Mouse (Mus musculus) lung, adult 2 months (tissue): ENCODE measurements around the gene Ap1m2. TPM values are rescaled to one million over a fixed set of nuclear protein-coding genes. Genes with fewer than 3 reads are reported as not detected.
A peak's percentile ranks its signal among the peaks of the same experiment; 100 is the strongest.
"Not testable (repeated sequence)": the region's sequence is repeated elsewhere in the genome, so short reads cannot be mapped to it uniquely, and the experiment has no call there.

Experiments used
- DNase-seq: peaks from one replicate; pipeline ENCODE4 v3.0.0; 2022
- H3K4me1 ChIP-seq: fragments of 200-500 bp; 2 replicates; pipeline ENCODE4 v1.6.1; 2011; ENCODE audit warnings: low read length; ENCODE audit not compliant: control insufficient read depth, insufficient read depth
- H3K4me3 ChIP-seq: fragments of 200-500 bp; replicated peaks from 2 replicates; pipeline ENCODE3; 2011; ENCODE audit warnings: low read depth, mild to moderate bottlenecking, control low read depth, low read length; ENCODE audit errors: extremely low read depth
- CTCF ChIP-seq: fragments of 200-500 bp; IDR thresholded peaks from 2 replicates; pipeline ENCODE4 v1.5.1; 2011; ENCODE audit warnings: mild to moderate bottlenecking, low read length, control low read depth; ENCODE audit not compliant: insufficient read depth
- POLR2A ChIP-seq: fragments of 200-500 bp; IDR thresholded peaks from 2 replicates; pipeline ENCODE4 v1.6.1; 2011; ENCODE audit warnings: low read depth, mild to moderate bottlenecking, control low read depth, low read length, borderline replicate concordance; ENCODE audit errors: extremely low read depth
- WGBS: fragments of 180-500 bp; shearing (Covaris S2); methylation state at CpG from one replicate; pipeline ENCODE4 v1.1.7; 2018; 5-methylcytosine and 5-hydroxymethylcytosine counted together
- polyA plus RNA-seq: library from polyadenylated mRNA; depleted of rRNA; stranded (reverse); fragments of >200 nt; gene quantifications from 2 replicates; pipeline ENCODE4 v1.2.3, GENCODE M21; 2012

Gene Ap1m2
- polyA plus RNA-seq, 1 experiment, result 33.9 TPM

DNA sequence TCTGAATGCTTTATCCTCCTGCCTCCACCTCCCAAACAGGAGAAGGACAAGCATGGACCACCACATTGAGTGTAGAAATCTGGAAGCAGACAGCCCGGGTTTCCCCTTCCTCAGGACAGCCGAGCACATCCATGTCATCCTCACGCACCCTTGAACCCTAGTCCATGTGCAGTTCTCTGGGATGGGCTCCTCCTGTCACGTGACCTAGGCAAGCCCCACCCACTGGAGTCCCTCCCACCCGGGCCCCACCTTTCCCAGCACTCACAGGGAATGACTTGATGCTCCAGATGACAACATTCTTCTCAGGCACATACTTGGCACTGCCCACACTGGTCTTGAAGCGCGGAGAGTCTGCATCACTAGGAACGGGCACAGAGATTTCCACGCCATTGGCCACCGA lies 13.1 kb downstream of the Ap1m2 start:
- 81% methylated on average over 10 of the region's 10 CpGs for WGBS
- H3K4me3 ChIP-seq, result no peak overlapping the region
- no peaks in the 10 kb centered on the region for H3K4me1 ChIP-seq
- TF ChIP-seq CTCF, result no peak
- TF ChIP-seq POLR2A, result no peak
- DNase-seq, result no peak

DNA sequence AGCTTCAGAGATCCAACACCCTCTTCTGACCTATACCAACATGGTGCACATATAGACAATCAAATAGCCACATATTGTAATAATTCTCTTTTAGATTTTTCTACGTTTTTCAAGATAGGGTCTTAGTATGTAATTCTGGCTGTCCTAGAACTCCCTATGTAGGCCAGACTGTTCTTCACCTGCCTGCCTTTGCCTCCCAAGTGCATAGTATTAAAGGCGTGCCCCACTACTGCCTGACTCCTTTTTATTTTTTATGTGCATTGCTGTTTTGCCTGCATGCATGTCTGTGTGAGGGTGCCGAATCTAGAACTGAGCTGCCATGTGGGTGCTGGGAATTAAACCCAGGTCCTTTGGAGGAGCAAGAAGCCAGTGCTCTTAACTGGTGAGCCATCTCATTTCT lies 19.9 kb downstream of the Ap1m2 start:
- Histone ChIP-seq H3K4me3 (no peak overlapping the region), H3K4me1 (peaks cover 6% of the 10 kb centered on the region; the same call in 1 of the 2 replicates)
- DNase-seq, result no peak
- 91% methylated on average over 3 of the region's 3 CpGs for WGBS
- TF ChIP-seq POLR2A (no peak), CTCF (no peak)

DNA sequence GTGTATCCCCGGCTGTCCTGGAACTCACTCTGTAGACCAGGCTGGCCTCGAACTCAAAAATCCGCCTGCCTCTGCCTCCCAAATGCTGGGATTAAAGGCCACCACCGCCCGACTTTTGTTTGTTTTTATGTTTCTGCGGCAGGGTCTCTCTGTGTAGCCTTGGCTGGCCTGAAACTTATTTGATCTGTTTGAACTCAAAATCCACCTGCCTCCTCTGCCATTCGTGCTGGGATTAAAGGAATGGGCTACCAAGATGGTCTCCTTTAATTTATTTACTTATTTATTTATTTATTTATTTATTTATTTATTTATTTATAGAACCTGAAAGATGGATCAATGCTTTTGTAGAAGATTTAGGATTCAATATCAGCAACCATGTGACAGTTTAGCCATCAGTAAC lies 20.3 kb downstream of the Ap1m2 start:
- DNase-seq, H3K4me3 ChIP-seq, H3K4me1 ChIP-seq: not testable (repeated sequence)
- WGBS, result 9% methylated on average over 7 of the region's 7 CpGs

DNA sequence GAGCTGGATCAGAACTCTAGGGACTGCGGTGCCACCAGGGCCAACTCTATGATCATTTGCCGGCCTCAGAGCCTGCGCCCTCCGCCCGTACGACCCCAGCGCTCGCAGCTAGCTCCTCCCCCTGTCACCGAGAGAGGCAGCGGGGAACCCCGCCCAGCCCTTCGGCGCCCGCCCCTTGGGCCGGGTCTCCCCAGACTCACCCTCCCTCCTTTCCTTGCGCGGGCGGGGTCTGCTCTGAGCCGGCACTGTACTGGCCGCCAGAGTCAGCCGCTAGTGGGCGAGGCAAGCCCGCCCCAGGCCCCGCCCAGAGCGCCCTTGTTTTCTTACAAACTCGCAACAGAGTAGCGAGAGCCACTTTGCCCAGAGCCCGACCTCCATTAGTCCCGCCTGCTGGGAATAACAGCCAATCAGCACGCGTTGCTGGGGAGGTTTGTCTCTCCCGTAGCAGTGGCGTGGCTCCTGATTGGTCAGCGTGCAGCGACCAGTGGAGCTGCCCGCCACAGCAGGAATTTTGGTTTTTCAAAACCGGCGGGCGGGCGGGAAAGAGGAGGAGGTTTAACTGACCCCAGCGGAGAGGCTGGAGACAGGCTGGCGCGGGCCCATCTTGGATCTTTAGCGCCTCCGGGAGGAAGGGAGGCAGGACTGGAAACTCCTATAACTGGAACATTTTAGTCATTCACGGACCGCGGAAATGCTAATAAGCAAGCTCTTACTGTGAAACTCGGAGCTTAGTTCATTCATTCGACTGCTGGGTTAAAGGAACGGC lies 20.9 kb downstream of the Ap1m2 start, which contains the start of gene Cdkn2d:
TSS of gene Cdkn2d (minus strand) at position 386 of the 766 bp plus-strand sequence.
- WGBS, result under 1% methylated on average over 46 of the region's 51 CpGs
- Histone ChIP-seq H3K4me3 (peak within 1 kb of the TSS; percentile 97), H3K4me1 (peaks cover 12% of the 10 kb centered on the region; the same call in 1 of the 2 replicates)
- TF ChIP-seq CTCF (no peak), POLR2A (peak; percentile 79; the same call in 1 of the 2 replicates)
- DNase-seq, result peak; percentile 99

DNA sequence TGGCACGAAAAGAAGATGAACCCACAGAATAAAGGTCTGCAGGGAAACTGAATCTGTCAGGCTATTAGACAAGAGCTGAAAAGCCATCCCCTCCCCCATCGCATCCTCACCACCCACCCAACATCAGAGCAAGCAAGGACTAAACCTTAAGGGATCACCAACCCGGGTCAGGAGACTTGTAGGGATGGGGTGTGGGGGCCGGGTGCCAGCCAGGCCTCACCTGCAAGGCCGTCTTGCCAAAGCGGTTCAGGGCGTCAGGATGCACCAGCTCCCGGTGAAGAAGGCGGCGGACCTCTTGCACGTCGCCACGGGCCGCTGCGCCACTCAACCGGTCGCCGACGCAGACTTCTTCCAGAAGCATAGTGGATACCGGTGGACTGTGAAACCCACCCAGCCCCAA lies 21.5 kb downstream of the Ap1m2 start:
- TF ChIP-seq CTCF, result no peak
- no peak for TF ChIP-seq POLR2A
- Histone ChIP-seq H3K4me3 (peak overlapping the region; percentile 97), H3K4me1 (peaks cover 12% of the 10 kb centered on the region; the same call in 1 of the 2 replicates)
- WGBS, result under 1% methylated on average over 20 of the region's 20 CpGs
- no peak for DNase-seq

DNA sequence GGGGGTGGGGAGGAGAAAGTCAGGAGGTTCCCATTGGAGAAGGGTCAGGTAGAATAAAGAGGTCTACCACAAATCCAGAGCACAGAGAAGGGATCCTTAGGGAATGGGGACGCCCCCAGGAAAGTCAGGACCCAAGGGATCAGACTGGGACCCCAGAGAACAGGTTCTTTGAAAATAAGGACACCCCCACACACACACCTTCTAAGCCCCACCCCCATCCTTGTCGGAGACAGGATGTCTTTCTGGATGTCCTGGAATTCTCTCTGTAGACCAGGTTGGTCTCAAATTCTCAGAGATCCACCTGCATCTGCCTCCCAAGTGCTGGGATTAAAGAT lies 22.8 kb downstream of the Ap1m2 start:
- no peak overlapping the region for H3K4me3 ChIP-seq
- no peak for TF ChIP-seq POLR2A
- no peak for TF ChIP-seq CTCF
- peaks cover 12% of the 10 kb centered on the region; the same call in 1 of the 2 replicates for H3K4me1 ChIP-seq
- no peak for DNase-seq
- WGBS, result 70% methylated on average over 2 of the region's 2 CpGs

DNA sequence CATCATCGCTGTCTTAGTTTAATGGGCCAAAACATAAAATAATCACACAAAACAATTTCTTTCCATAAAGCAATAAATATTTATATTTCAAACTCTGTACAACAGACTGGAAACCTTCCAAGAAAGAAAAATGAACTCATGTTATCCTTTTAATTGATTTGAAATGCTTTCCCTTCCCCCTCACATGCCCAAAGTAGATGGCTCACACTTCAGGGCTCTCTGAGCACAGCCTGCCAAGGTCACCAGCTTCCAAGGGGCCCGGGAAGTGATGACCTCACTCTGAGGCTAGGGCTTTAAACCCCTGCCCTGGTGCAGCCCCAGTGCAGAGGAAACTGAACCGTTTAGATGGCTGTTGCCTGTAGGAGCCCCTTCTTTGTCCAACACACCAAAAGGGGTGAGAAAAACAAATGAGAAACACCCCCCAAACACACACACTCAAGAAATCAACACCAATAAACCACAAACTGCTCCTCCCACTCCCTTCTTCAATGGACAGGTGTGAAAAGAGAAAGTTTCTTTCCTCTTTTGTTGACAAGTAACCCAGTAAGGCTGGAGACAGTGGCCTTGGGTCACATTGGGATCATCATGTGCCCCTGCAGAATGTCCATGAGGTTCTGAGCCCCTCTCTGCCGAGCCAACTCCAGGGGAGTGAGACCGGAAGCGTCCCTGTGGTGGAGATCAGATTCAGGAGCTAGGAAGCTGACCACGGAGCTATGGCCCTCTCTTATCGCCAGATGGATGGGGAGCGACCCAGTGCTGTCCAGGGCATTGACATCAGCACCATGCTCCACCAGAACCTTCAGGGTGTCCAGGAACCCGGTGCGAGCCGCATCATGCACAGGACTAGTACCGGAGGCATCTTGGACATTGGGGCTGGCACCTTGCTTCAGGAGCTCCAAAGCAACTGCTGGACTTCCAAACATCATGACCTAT lies 23.5 kb downstream of the Ap1m2 start:
- 63% methylated on average over 13 of the region's 13 CpGs for WGBS
- Histone ChIP-seq H3K4me1 (peaks cover 12% of the 10 kb centered on the region; the same call in 1 of the 2 replicates), H3K4me3 (peak overlapping the region; percentile 68)
- DNase-seq, result no peak
- TF ChIP-seq CTCF (no peak), POLR2A (no peak)

DNA sequence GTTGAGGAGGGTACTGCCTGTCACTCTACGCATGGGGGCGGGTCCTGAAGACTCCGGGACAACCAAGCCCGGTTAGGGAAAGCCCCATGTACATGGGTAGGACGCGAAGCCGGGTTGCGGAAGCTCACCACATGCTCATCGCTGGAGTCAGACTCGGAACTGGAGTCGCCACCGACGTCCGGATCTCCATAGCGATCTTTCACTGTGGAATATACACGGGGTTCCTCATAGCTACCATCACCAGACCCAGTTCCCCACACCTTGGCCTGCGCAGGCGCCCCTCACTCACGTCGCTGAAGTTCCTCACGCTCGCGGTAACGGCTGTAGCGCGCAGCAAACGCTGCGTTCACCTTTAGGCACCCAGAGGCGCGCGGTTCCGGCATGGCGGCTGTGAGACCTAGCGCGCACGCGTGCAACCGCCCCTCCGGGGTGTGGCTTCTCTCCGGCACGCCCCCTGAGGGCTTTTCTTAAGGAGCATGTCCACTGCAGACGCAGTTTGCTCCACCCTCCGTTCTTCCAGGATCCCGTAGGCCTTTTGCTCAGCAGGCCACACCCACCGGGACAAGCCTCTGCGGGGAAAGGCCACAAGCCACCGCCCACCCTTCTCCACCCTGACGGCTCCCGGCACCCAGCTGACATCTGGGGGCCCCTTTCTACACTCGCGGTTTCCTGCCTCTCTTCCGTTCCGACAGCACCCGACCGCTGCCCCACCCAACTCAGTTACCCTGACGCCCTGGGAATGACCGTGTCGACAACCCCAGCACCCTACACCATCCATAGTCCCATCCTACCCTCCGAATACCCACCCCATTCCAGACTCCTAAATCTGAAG lies 24.4 kb downstream of the Ap1m2 start, which contains the start of gene Kri1:
TSS of gene Kri1 (minus strand) at position 399 of the 832 bp plus-strand sequence.
- peak; percentile 98 for DNase-seq
- peak; percentile 88 for TF ChIP-seq POLR2A
- no peak for TF ChIP-seq CTCF
- peak within 1 kb of the TSS; percentile 95 for H3K4me3 ChIP-seq
- under 1% methylated on average over 59 of the region's 59 CpGs for WGBS
- peaks cover 12% of the 10 kb centered on the region; the same call in 1 of the 2 replicates for H3K4me1 ChIP-seq

DNA sequence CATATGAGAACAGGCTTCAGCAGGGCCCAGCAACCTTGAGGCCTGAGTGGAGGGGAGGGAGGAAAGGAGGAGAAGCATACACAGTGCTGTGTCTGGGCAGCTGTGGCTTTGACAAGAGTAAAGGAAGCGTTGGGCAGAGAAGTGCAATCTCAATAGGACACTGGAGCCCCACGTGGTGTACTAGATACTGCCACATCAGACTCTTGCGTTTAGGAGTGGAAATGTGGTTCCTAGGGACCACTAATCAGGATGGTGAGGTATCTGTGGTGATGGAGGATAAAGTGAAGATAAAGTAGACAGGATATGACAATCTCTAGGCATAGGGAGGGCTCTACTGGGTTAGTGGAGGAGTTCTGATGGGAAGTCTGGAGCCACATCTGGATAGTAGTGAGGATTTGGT lies 25.4 kb downstream of the Ap1m2 start:
- WGBS, result 41% methylated on average over 3 of the region's 3 CpGs

More for the DNA sequence above, 25.4 kb downstream of the Ap1m2 start:
- Histone ChIP-seq H3K4me1 (peaks cover 12% of the 10 kb centered on the region; the same call in 1 of the 2 replicates), H3K4me3 (no peak overlapping the region)
- no peak for DNase-seq
- TF ChIP-seq POLR2A, result no peak
- TF ChIP-seq CTCF, result no peak
